Mouse (Mus musculus) liver, embryonic 11.5 days (tissue): ENCODE measurements around the gene Plscr4. TPM values are rescaled to one million over a fixed set of nuclear protein-coding genes. Genes with fewer than 3 reads are reported as not detected.

Experiments
- ATAC-seq: fragments of 200-750 bp; cut with Nextera tagmentation; replicated peaks from 2 replicates; pipeline ENCODE4 v1.8.0; 2017; ENCODE audit warnings: moderate number of reproducible peaks, mild to moderate bottlenecking, moderate TSS enrichment, moderate library complexity; ENCODE audit not compliant: low FRiP score
- DNase-seq: peaks from one replicate; pipeline ENCODE4 v3.0.0-alpha.2; 2017; ENCODE audit warnings: low spot score
- H3K27ac ChIP-seq: fragments of 300-500 bp; sonication (generic); 2 replicates; pipeline ENCODE4 v1.5.1; 2014; ENCODE audit warnings: mild to moderate bottlenecking, low read depth, low read length, control low read depth
- H3K27me3 ChIP-seq: fragments of 300-500 bp; sonication (generic); replicated peaks from 2 replicates; pipeline ENCODE4 v1.6.1; 2014; ENCODE audit warnings: low read length, mixed read lengths; ENCODE audit not compliant: control insufficient read depth, insufficient read depth
- H3K36me3 ChIP-seq: fragments of 300-500 bp; sonication (generic); 2 replicates; pipeline ENCODE4 v1.6.1; 2014; ENCODE audit warnings: mild to moderate bottlenecking, low read length, moderate library complexity, mixed read lengths; ENCODE audit not compliant: control insufficient read depth, insufficient read depth
- H3K4me1 ChIP-seq: fragments of 300-500 bp; sonication (generic); replicated peaks from 2 replicates; pipeline ENCODE4 v1.6.1; 2014; ENCODE audit warnings: low read length, mixed read lengths; ENCODE audit not compliant: control insufficient read depth, insufficient read depth
- H3K4me2 ChIP-seq: fragments of 300-500 bp; sonication (generic); 2 replicates; pipeline ENCODE4 v1.6.1; 2014; ENCODE audit warnings: mild to moderate bottlenecking, control low read depth, moderate library complexity
- H3K4me3 ChIP-seq: fragments of 300-500 bp; sonication (generic); 2 replicates; pipeline ENCODE4 v1.5.1; 2014; ENCODE audit warnings: low read depth, low read length, control low read depth
- H3K9ac ChIP-seq: fragments of 300-500 bp; sonication (generic); 2 replicates; pipeline ENCODE4 v1.6.1; 2014; ENCODE audit warnings: low read depth, low read length, control low read depth
- H3K9me3 ChIP-seq: fragments of 300-500 bp; sonication (generic); 2 replicates; pipeline ENCODE4 v1.6.1; 2016; ENCODE audit warnings: low read length, inconsistent platforms, mixed read lengths; ENCODE audit not compliant: control insufficient read depth
- WGBS: fragments of 180-500 bp; shearing (Covaris S2); extraction: QIAGEN DNeasy Blood & Tissue Kit; methylation state at CpG from one replicate; pipeline ENCODE4 v1.1.7; 2014; 5-methylcytosine and 5-hydroxymethylcytosine counted together
- polyA plus RNA-seq: library from polyadenylated mRNA; unstranded; fragments of >200 nt; fragmentation: Nextera tagmentation; extraction: Ambion mirVana; gene quantifications from 2 replicates; pipeline ENCODE4 v1.2.1, GENCODE M21; 2014

The Plscr4 gene
- 0.71 and 0.77 TPM in 2 replicates for polyA plus RNA-seq

DNA sequence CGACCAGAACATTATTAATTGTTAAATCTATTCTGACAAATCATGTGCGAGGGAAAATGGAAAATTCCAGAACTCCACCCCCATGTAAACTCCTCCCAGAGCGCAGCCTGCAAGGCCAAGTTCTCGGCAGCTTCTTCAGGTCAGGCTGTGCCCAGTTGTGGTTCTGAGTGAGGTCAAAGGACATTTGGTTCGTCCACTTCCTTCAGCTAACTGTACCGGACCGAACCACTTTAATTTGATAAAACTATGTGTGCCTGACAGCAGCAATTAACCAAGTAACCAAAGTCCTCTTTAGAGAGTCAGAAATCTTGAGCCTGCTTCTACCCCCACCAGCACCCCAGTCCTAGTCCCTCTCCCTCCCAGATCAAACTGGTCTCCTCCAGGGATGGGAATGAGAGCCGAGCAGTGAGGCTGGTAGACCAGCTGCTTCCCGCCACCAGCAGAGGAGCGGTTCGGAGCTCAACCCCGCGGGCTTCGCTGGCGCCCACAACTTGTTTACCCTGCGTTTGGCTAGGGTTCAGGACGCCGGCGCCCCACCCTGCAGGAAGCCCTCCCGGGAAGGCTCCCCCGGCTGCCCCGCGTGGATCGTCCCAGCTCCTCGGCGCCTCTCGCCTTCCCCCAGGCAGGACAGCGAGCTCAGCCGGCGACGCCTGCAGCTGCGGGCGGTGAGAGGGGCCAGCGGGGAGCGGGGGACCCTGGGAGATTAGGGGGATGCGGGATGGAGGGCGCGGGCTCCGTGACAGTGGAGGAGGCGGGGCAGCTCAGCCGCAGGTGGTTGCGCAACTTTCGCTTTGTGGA is at the start of gene Plscr4:
Gene Plscr4, plus strand, starts transcription at position 113 of the 798 bp plus-strand sequence.
- no peaks in the 10 kb centered on the region for H3K4me1 ChIP-seq
- WGBS: 11% methylated on average over 43 of the region's 43 CpGs
- peak within 1 kb of the TSS; percentile 81 for H3K4me2 ChIP-seq
- DNase-seq (peak; percentile 53), ATAC-seq (peak; percentile 75)
- H3K9ac ChIP-seq: peak within 1 kb of the TSS; percentile 47
- peak within 1 kb of the TSS; percentile 57 for H3K4me3 ChIP-seq
- no peak within 1 kb of the TSS for H3K27ac ChIP-seq
- no peaks in the 10 kb centered on the region for H3K9me3 ChIP-seq
- H3K36me3 ChIP-seq: no peaks in the 10 kb centered on the region
- no peaks in the 10 kb centered on the region for H3K27me3 ChIP-seq

DNA sequence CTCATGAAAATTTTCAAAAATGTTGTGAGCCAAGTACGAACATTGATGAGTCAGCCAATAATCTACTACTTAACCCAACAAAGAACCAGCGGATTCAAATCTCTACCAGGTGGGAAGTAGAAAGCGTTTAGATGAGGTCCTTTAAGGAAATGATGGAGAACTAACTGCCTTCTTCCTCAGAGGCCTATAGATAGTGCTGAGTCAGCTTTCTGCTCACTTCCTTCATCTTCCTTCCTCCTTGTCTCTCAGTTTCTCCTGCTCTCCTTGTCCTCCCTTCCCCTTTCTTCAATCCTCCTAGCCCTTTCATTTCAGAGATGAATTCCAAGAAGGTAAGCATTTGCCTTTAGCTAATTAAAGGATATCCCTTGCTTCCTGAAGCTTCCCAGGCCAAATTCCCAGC is 46.9 kb upstream of the Plscr4 start:
- Histone ChIP-seq H3K9ac (no peak overlapping the region), H3K4me3 (no peak overlapping the region), H3K27me3 (no peaks in the 10 kb centered on the region), H3K4me1 (no peaks in the 10 kb centered on the region), H3K27ac (no peak overlapping the region), H3K36me3 (no peaks in the 10 kb centered on the region), H3K9me3 (peaks cover 3% of the 10 kb centered on the region; the same call in 1 of the 2 replicates), H3K4me2 (no peak overlapping the region)
- ATAC-seq (no peak), DNase-seq (no peak)
- 88% methylated on average over 3 of the region's 3 CpGs for WGBS

DNA sequence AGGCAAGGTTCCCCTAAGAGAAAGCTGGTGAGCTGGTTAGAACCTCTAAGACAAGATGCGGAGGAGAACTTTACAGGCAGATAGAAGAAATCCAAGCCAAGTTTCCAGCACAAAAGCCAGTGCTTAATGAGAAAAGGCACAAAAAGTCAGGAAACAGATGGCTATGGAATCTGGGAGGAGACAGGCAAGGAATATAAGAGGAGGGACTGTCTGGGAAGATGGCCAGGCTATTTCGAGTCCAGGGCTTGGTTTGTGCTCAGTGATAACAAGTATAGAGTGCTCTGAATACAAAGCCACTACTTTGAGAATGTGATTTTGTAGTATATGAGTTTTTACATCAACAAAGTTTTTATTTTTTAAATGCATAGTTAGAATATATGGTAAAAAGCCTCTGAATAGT is 45.1 kb upstream of the Plscr4 start:
- no peak overlapping the region for H3K27ac ChIP-seq
- no peaks in the 10 kb centered on the region for H3K36me3 ChIP-seq
- DNase-seq: no peak
- no peak overlapping the region for H3K4me3 ChIP-seq
- peaks cover 3% of the 10 kb centered on the region; the same call in 1 of the 2 replicates for H3K9me3 ChIP-seq
- no peak for ATAC-seq
- H3K4me1 ChIP-seq: no peaks in the 10 kb centered on the region
- H3K4me2 ChIP-seq: no peak overlapping the region
- H3K9ac ChIP-seq: no peak overlapping the region
- 76% methylated on average over 2 of the region's 2 CpGs for WGBS
- H3K27me3 ChIP-seq: no peaks in the 10 kb centered on the region

DNA sequence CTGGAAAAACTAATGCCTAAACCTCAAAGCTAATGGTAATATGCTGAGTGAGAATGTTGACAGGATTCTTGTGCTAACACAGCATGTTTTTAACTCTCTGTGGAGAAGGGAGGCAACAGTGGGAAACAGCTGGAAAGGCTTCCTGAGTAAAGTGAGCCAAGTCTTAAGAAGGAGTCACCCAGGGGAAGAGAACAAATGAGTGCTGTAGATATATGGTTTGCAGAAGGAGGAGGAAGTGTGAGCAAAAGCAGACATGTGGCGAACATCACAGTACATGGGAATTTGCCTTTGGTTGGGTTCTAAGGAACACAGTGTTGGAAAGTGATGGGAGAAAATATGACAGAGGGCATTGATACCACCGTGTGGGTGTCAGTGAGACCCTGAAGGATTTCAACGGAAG is 43.5 kb upstream of the Plscr4 start:
- ATAC-seq (no peak), DNase-seq (no peak)
- no peak overlapping the region for H3K27ac ChIP-seq

DNA sequence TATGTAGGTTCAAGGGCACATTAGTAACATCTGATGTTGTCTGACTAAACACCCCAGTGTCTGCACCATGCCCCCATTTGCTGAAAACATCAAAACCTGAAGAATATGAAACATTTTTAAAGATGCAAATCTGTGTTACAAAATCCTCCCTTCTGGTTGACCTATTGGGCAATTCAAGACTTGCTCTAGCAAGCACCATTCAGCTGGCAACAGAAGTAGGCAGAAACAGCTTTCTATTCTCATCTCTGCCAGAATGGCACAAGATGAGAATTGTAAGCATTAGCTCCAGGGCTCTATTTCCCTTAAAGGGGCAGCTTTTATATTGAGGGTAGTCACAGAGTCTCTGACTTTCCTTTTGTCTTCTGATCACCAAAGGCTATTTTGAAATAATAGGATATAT is 19.4 kb upstream of the Plscr4 start:
- Histone ChIP-seq H3K27ac (no peak overlapping the region), H3K9ac (no peak overlapping the region), H3K27me3 (no peaks in the 10 kb centered on the region), H3K4me3 (no peak overlapping the region), H3K36me3 (no peaks in the 10 kb centered on the region), H3K9me3 (no peaks in the 10 kb centered on the region), H3K4me1 (no peaks in the 10 kb centered on the region), H3K4me2 (no peak overlapping the region)
- ATAC-seq: no peak
- no peak for DNase-seq

More for the DNA sequence above, 43.5 kb upstream of the Plscr4 start:
- H3K9ac ChIP-seq: no peak overlapping the region
- H3K4me3 ChIP-seq: no peak overlapping the region
- H3K4me1 ChIP-seq: no peaks in the 10 kb centered on the region
- 74% methylated on average over 3 of the region's 3 CpGs for whole genome bisulfite sequencing
- no peaks in the 10 kb centered on the region for H3K27me3 ChIP-seq
- H3K36me3 ChIP-seq: no peaks in the 10 kb centered on the region
- peaks cover 3% of the 10 kb centered on the region; the same call in 1 of the 2 replicates for H3K9me3 ChIP-seq
- H3K4me2 ChIP-seq: no peak overlapping the region

DNA sequence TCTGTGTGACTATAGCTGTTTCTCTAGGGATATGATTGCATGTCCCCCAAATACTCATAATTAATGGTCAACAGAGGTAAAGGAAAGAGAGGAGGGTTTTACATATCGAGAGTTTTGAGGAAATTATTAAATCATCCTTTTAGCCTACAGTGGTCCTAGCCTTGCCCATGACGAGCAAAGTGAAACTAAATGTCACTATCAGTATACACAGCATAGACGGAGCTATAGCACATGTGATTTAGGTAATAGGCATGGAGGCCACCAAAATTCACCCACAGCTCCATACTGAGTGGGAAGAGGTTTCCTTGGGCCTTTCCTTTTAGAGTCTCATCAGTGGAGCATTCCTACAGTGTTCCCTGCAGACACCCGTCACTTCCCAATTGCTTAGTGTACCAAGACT is 15.7 kb upstream of the Plscr4 start:
- Histone ChIP-seq H3K36me3 (no peaks in the 10 kb centered on the region), H3K4me1 (no peaks in the 10 kb centered on the region), H3K4me2 (no peak overlapping the region), H3K9ac (no peak overlapping the region), H3K9me3 (no peaks in the 10 kb centered on the region), H3K4me3 (no peak overlapping the region), H3K27ac (no peak overlapping the region), H3K27me3 (no peaks in the 10 kb centered on the region)
- DNase-seq (no peak), ATAC-seq (no peak)
- WGBS: 71% methylated on average over 4 of the region's 4 CpGs

DNA sequence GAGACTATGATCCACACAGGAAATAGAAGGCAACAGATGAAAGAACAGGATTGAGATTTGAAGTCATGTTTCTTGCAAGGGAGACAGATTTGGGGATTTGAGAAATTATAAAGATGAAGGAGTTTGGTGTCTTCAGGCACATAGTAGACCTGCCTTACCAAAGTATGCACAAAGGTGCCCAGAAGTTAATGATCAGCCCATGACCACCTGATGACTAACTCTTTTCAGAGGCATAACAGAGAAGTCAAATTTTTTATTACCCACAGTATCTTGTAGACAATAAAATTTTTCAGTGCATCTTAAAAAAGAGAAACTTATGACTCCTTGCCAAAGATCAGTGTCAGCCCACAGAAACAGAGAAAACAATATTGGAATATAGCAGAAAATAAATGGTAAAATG is 12.6 kb upstream of the Plscr4 start:
- Histone ChIP-seq H3K27me3 (no peaks in the 10 kb centered on the region), H3K9me3 (no peaks in the 10 kb centered on the region), H3K4me3 (no peak overlapping the region), H3K4me1 (no peaks in the 10 kb centered on the region), H3K27ac (no peak overlapping the region), H3K36me3 (no peaks in the 10 kb centered on the region), H3K9ac (no peak overlapping the region), H3K4me2 (no peak overlapping the region)
- DNase-seq: no peak
- ATAC-seq: no peak

DNA sequence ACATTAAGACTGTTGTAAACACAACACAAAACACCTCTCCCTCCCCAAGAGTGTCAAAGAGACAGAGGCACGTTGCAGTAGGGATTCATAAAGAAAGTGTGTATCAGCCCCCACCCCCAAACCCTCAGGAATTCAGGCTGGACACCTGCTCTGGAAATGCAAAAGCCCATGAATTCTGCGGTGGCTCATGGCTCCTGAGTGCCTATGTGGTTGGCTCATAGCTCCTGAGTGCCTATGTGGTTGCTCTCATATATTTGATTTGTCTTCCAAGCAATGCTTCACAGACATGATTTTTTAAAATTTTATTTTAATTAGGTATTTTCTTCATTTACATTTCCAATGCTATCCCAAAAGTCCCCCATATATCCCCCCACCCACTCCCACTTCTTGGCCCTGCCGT is 568 bp upstream of the Plscr4 start:
- Histone ChIP-seq H3K27ac (no peak overlapping the region), H3K36me3 (no peaks in the 10 kb centered on the region), H3K4me1 (no peaks in the 10 kb centered on the region), H3K9me3 (no peaks in the 10 kb centered on the region), H3K27me3 (no peaks in the 10 kb centered on the region), H3K9ac (no peak overlapping the region), H3K4me3 (no peak overlapping the region), H3K4me2 (no peak overlapping the region)
- WGBS: 81% methylated on average over 3 of the region's 3 CpGs
- DNase-seq: no peak
- no peak for ATAC-seq

DNA sequence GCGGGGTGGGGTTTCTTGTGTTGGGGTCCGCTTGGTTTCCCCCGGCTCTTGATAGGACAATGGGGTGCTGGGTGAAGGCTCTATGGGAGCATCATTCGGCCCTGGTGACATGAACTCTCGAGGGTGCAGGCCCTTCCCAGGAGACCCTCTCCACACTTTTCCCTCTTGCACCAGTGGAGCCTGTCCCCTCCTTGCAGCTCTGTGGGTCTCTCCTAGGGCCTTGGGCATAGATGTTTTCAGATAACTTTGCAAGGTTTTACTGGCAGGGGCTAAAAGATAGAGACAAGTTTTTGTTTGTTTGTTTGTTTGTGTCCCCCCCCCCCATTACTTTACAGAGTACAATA is 858 bp downstream of the Plscr4 start:
- 3% methylated on average over 5 of the region's 5 CpGs for WGBS

More for the DNA sequence above, 858 bp downstream of the Plscr4 start:
- H3K27me3 ChIP-seq: no peaks in the 10 kb centered on the region
- H3K4me3 ChIP-seq: peak overlapping the region; percentile 57
- H3K36me3 ChIP-seq: no peaks in the 10 kb centered on the region
- peak; percentile 37; the same call in 1 of the 2 replicates for ATAC-seq
- no peak for DNase-seq
- peak overlapping the region; percentile 81 for H3K4me2 ChIP-seq
- no peaks in the 10 kb centered on the region for H3K9me3 ChIP-seq
- no peak overlapping the region for H3K27ac ChIP-seq
- no peaks in the 10 kb centered on the region for H3K4me1 ChIP-seq
- peak overlapping the region; percentile 47 for H3K9ac ChIP-seq
